Mouse (Mus musculus) heart, embryonic 14.5 days (tissue): ENCODE measurements at regions not wholly inside any gene's neighbourhood (a gene's known extent, or its start where the extent isn't known, plus 50 kb on each side); places are given as distances from the start of the nearest gene placed in this dataset.

ENCODE experiments used
- ATAC-seq: fragments of 200-750 bp; cut with Nextera tagmentation; 2 replicates; pipeline ENCODE4 v1.8.0; 2017; ENCODE audit warnings: low read depth, moderate TSS enrichment; ENCODE audit not compliant: insufficient number of reproducible peaks, insufficient read depth, low FRiP score
- H3K27ac ChIP-seq, 2 experiments: fragments of 200-500 bp in 1 of 2; fragments of 300-500 bp in 1 of 2; sonication (generic) in 1 of 2; replicated peaks in 1 of 2; 2 replicates each; pipeline ENCODE4 v1.5.1; 2012 to 2014; ENCODE audit warnings: low read depth in 2 of 2, low read length in 2 of 2, control low read depth in 1 of 2, mild to moderate bottlenecking in 1 of 2, mixed read lengths in 1 of 2; ENCODE audit not compliant: control insufficient read depth in 1 of 2, insufficient read depth in 1 of 2
- H3K27me3 ChIP-seq: fragments of 300-500 bp; sonication (generic); 2 replicates; pipeline ENCODE4 v1.6.1; 2014; ENCODE audit warnings: mild to moderate bottlenecking, low read length, control low read depth; ENCODE audit not compliant: control insufficient read depth, insufficient read depth
- H3K36me3 ChIP-seq: fragments of 300-500 bp; sonication (generic); 2 replicates; pipeline ENCODE4 v1.6.1; 2014; ENCODE audit warnings: mild to moderate bottlenecking, control low read depth, low read length, mixed read lengths; ENCODE audit not compliant: control insufficient read depth, insufficient read depth
- H3K4me1 ChIP-seq, 2 experiments: fragments of 200-500 bp in 1 of 2; fragments of 300-500 bp in 1 of 2; sonication (generic) in 1 of 2; 2 replicates each; pipeline ENCODE4 v1.6.1; 2012 to 2014; ENCODE audit warnings: low read length in 2 of 2, control low read depth in 1 of 2, mixed read lengths in 1 of 2; ENCODE audit not compliant: control insufficient read depth in 2 of 2, insufficient read depth in 2 of 2
- H3K4me2 ChIP-seq: fragments of 300-500 bp; sonication (generic); 2 replicates; pipeline ENCODE4 v1.6.1; 2014; ENCODE audit warnings: mild to moderate bottlenecking, low read length
- H3K4me3 ChIP-seq, 2 experiments: fragments of 200-500 bp in 1 of 2; fragments of 300-500 bp in 1 of 2; sonication (generic) in 1 of 2; 2 replicates each; pipeline ENCODE4 v1.5.1; 2012 to 2014; ENCODE audit warnings: low read length in 2 of 2, mild to moderate bottlenecking in 2 of 2, control low read depth in 1 of 2, low read depth in 1 of 2, moderate library complexity in 1 of 2; ENCODE audit not compliant: control insufficient read depth in 1 of 2, insufficient read depth in 1 of 2
- H3K9ac ChIP-seq: fragments of 300-500 bp; sonication (generic); 2 replicates; pipeline ENCODE4 v1.6.1; 2014; ENCODE audit warnings: mild to moderate bottlenecking, low read length
- H3K9me3 ChIP-seq: fragments of 300-500 bp; sonication (generic); 2 replicates; pipeline ENCODE4 v1.6.1; 2016; ENCODE audit warnings: low read length, control low read depth; ENCODE audit not compliant: control insufficient read depth
- WGBS: fragments of 180-500 bp; shearing (Covaris S2); extraction: QIAGEN DNeasy Blood & Tissue Kit; methylation state at CpG from one replicate; pipeline ENCODE4 v1.1.7; 2014; 5-methylcytosine and 5-hydroxymethylcytosine counted together

- Histone ChIP-seq H3K9me3 (no peaks in the 10 kb centered on the region), H3K27me3 (no peaks in the 10 kb centered on the region), H3K9ac (no peak overlapping the region), H3K36me3 (no peaks in the 10 kb centered on the region), H3K4me3 (no peak overlapping the region), H3K27ac (peak overlapping the region in 1 of 2 experiments; percentile 37; a peak in 1 of 4 replicates), H3K4me1 (peaks cover 0 to 5% of the 10 kb centered on the region in 2 experiments; a peak in 1 of 4 replicates), H3K4me2 (no peak overlapping the region)
- 70% methylated on average over 8 of the region's 8 CpGs for WGBS
- no peak for ATAC-seq
These were observed 362.4 kb upstream of the Map3k7 start for GRCm38 (mm10) chr4:31601536-31601935.

- Histone ChIP-seq H3K9ac (no peak overlapping the region), H3K4me2 (no peak overlapping the region), H3K27ac (no peak overlapping the region), H3K27me3 (no peaks in the 10 kb centered on the region), H3K36me3 (no peaks in the 10 kb centered on the region), H3K4me1 (peaks cover 0 to 5% of the 10 kb centered on the region in 2 experiments; a peak in 1 of 4 replicates), H3K9me3 (no peaks in the 10 kb centered on the region), H3K4me3 (no peak overlapping the region)
- no peak for ATAC-seq
- 93% methylated on average over 2 of the region's 2 CpGs for WGBS
These were observed 360.1 kb upstream of the Map3k7 start for GRCm38 (mm10) chr4:31603776-31604175.

- no peaks in the 10 kb centered on the region for H3K4me1 ChIP-seq
- H3K9ac ChIP-seq: no peak overlapping the region
- H3K9me3 ChIP-seq: no peaks in the 10 kb centered on the region
- H3K27me3 ChIP-seq: no peaks in the 10 kb centered on the region
- H3K4me3 ChIP-seq: no peak overlapping the region
- no peaks in the 10 kb centered on the region for H3K36me3 ChIP-seq
- WGBS: 78% methylated on average over 8 of the region's 8 CpGs
- H3K4me2 ChIP-seq: no peak overlapping the region
- no peak overlapping the region for H3K27ac ChIP-seq
- ATAC-seq: no peak
These were observed 355.1 kb upstream of the Map3k7 start for GRCm38 (mm10) chr4:31608811-31609210.

DNA sequence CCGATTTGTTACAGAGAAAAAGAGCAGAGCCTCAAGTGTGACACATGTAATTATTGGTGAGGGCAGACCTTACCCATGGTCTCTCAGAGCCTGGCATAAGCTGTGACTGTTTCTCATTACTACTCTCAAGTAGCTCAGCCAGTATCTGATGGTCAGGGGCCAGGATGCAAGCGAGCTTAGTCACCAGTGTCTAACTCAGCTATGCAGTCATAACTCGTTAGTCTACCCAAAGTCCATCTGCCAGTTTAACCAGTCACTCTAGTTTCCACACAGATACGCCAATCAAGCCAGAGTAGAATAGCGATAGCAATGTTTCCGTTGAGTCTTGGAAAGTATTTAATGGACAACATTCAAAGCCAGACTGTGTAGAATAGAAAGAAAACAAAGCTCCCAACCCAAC lies 354.3 kb upstream of the Map3k7 start:
- WGBS: 67% methylated on average over 6 of the region's 6 CpGs
- no peak overlapping the region for H3K4me3 ChIP-seq
- ATAC-seq: no peak
- H3K9me3 ChIP-seq: no peaks in the 10 kb centered on the region
- H3K27ac ChIP-seq: no peak overlapping the region
- H3K4me1 ChIP-seq: no peaks in the 10 kb centered on the region
- H3K4me2 ChIP-seq: no peak overlapping the region
- H3K27me3 ChIP-seq: no peaks in the 10 kb centered on the region
- H3K9ac ChIP-seq: no peak overlapping the region
- H3K36me3 ChIP-seq: no peaks in the 10 kb centered on the region

GRCm38 (mm10) chr4:31612147-31612824 lies 351.6 kb upstream of the Map3k7 start:
- Histone ChIP-seq H3K4me3 (no peak overlapping the region), H3K9me3 (no peaks in the 10 kb centered on the region)
- WGBS: 55% methylated on average over 8 of the region's 8 CpGs

GRCm38 (mm10) chr4:31612825-31613514 lies 350.9 kb upstream of the Map3k7 start:
- H3K4me1 ChIP-seq: no peaks in the 10 kb centered on the region
- H3K27ac ChIP-seq: no peak overlapping the region
- no peaks in the 10 kb centered on the region for H3K36me3 ChIP-seq
- H3K4me2 ChIP-seq: no peak overlapping the region
- ATAC-seq: no peak
- 76% methylated on average over 9 of the region's 9 CpGs for WGBS
- H3K9ac ChIP-seq: no peak overlapping the region
- no peaks in the 10 kb centered on the region for H3K9me3 ChIP-seq
- no peaks in the 10 kb centered on the region for H3K27me3 ChIP-seq
- H3K4me3 ChIP-seq: no peak overlapping the region

More at GRCm38 (mm10) chr4:31612147-31612824, 351.6 kb upstream of the Map3k7 start:
- Histone ChIP-seq H3K27ac (no peak overlapping the region), H3K4me1 (no peaks in the 10 kb centered on the region), H3K36me3 (no peaks in the 10 kb centered on the region), H3K4me2 (no peak overlapping the region), H3K27me3 (no peaks in the 10 kb centered on the region), H3K9ac (no peak overlapping the region)
- no peak for ATAC-seq

- no peaks in the 10 kb centered on the region for H3K9me3 ChIP-seq
- no peak overlapping the region for H3K4me3 ChIP-seq
- peaks cover 0 to 5% of the 10 kb centered on the region in 2 experiments; a peak in 2 of 4 replicates for H3K4me1 ChIP-seq
- no peak overlapping the region for H3K27ac ChIP-seq
- no peak overlapping the region for H3K4me2 ChIP-seq
- no peak for ATAC-seq
- H3K9ac ChIP-seq: no peak overlapping the region
- H3K27me3 ChIP-seq: no peaks in the 10 kb centered on the region
- 72% methylated on average over 7 of the region's 7 CpGs for WGBS
- H3K36me3 ChIP-seq: no peaks in the 10 kb centered on the region
These were observed 346.3 kb upstream of the Map3k7 start for GRCm38 (mm10) chr4:31617572-31617971.
